Mouse (Mus musculus) cerebellum, adult 8-10 months (tissue): ENCODE measurements around the gene Erbb3.
"Not testable (repeated sequence)": the region's sequence is repeated elsewhere in the genome, so short reads cannot be mapped to it uniquely, and the experiment has no call there.

Experiments used
- DNase-seq: peaks from one replicate; pipeline ENCODE4 v3.0.0; 2022

Gene Erbb3

GRCm38 (mm10) chr10:128589464-128590192 is at the start of gene Erbb3:
Erbb3 (minus strand) TSS chr10:128589652.
- peak; percentile 36 for DNase-seq

GRCm38 (mm10) chr10:128637011-128637410 is 47.6 kb upstream of the Erbb3 start:
- no peak for DNase-seq

- DNase-seq = no peak
Observed at GRCm38 (mm10) chr10:128636561-128636960, 47.1 kb upstream of the Erbb3 start.

GRCm38 (mm10) chr10:128635697-128636096 is 46.2 kb upstream of the Erbb3 start:
- no peak for DNase-seq

GRCm38 (mm10) chr10:128631571-128631970 is 42.1 kb upstream of the Erbb3 start:
- no peak for DNase-seq

- not testable (repeated sequence) for DNase-seq
Observed at GRCm38 (mm10) chr10:128630306-128630705, 40.9 kb upstream of the Erbb3 start.

GRCm38 (mm10) chr10:128629746-128630145 is 40.3 kb upstream of the Erbb3 start:
- no peak for DNase-seq

- DNase-seq = peak; percentile 30
Observed at GRCm38 (mm10) chr10:128627398-128628317, 38.2 kb upstream of the Erbb3 start.

GRCm38 (mm10) chr10:128626311-128627310 is 37.2 kb upstream of the Erbb3 start, which contains the start of gene Rps26:
Rps26 (minus strand) TSS chr10:128626747.
- DNase-seq = peak; percentile 86

GRCm38 (mm10) chr10:128625287-128625894 is 35.9 kb upstream of the Erbb3 start:
- DNase-seq = no peak

- not testable (repeated sequence) for DNase-seq
Observed at GRCm38 (mm10) chr10:128623106-128623613, 33.7 kb upstream of the Erbb3 start.

- no peak for DNase-seq
Observed at GRCm38 (mm10) chr10:128622702-128623101, 33.2 kb upstream of the Erbb3 start.

- no peak for DNase-seq
Observed at GRCm38 (mm10) chr10:128621986-128622520, 32.6 kb upstream of the Erbb3 start.

GRCm38 (mm10) chr10:128620241-128620640 is 30.8 kb upstream of the Erbb3 start:
- DNase-seq = no peak

- DNase-seq = not testable (repeated sequence)
Observed at GRCm38 (mm10) chr10:128619148-128619547, 29.7 kb upstream of the Erbb3 start.

GRCm38 (mm10) chr10:128618570-128618969 is 29.1 kb upstream of the Erbb3 start:
- DNase-seq = no peak

- not testable (repeated sequence) for DNase-seq
Observed at GRCm38 (mm10) chr10:128615798-128616448, 26.5 kb upstream of the Erbb3 start.

- no peak for DNase-seq
Observed at GRCm38 (mm10) chr10:128614934-128615333, 25.5 kb upstream of the Erbb3 start.

GRCm38 (mm10) chr10:128613820-128614219 is 24.4 kb upstream of the Erbb3 start:
- not testable (repeated sequence) for DNase-seq

GRCm38 (mm10) chr10:128613154-128613440 is 23.6 kb upstream of the Erbb3 start:
- no peak for DNase-seq
